Mouse (Mus musculus): Measurements from ENCODE around the gene Plch2.

DNA sequence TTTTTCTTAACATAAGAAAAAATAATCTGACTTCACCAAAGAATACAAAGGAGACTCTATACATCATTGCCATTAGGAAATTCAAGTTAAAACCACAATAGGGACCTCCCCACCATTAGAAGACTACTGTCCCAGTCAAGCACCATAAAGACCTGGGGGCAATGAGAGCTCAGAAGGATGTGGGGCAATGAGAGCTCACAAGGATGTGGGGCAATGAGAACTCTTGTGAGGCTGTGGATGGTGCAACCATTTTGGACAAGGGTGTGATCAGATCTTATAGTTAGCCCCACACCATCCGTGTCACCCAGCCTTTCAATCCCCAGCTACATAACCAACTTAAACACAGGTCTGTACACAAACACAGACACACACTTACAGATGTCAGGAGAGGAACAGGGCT is 118.8 kb downstream of the Plch2 start:
- no peak for TF ChIP-seq CTCF (IDR thresholded peaks at IDR 0.05; ENCODE audit: low read depth)
- no peak for TF ChIP-seq EP300 (optimal IDR thresholded peaks at IDR 0.05)

Data from stomach, postnatal 0 days (tissue).